Mouse (Mus musculus) embryonic fibroblast, embryonic 13.5 days (primary cell): ENCODE measurements around the gene Gm4881.

Source experiments
- CTCF ChIP-seq: IDR thresholded peaks from 2 replicates; pipeline ENCODE4 v1.5.1; 2011; ENCODE audit warnings: mild to moderate bottlenecking, control low read depth, low read length, moderate library complexity, borderline replicate concordance; ENCODE audit not compliant: insufficient read depth
- POLR2A ChIP-seq: IDR thresholded peaks from 2 replicates; pipeline ENCODE4 v1.6.1; 2011; ENCODE audit warnings: low read depth, mild to moderate bottlenecking, control low read depth, low read length, moderate library complexity

DNA sequence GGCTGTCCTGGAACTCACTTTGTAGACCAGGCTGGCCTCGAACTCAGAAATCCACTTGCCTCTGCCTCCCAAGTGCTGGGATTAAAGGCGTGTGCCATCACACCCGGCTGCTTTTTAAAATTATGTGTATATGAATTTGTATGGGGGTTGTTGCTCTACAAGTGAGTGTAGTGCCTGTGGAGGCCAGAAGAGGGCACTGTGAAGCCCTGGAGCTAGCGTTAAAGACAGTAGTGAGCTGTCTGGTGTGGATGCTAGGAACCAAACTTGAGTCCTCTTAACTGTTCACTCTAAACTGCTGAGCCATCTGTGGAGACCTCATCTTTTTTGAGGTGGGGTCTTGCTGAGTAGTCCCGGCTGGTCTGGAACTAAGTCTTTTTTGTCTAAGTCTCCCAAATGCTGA, 41.5 kb upstream of the Gm4881 start:
- TF ChIP-seq POLR2A: no peak
- TF ChIP-seq CTCF: peak; percentile 17; the same call in 1 of the 2 replicates
